Mouse (Mus musculus) embryonic fibroblast, embryonic 13.5 days (primary cell): ENCODE measurements around the gene Slc2a5.

Experiments
- CTCF ChIP-seq: IDR thresholded peaks from 2 replicates; pipeline ENCODE4 v1.5.1; 2011; ENCODE audit warnings: mild to moderate bottlenecking, control low read depth, low read length, moderate library complexity, borderline replicate concordance; ENCODE audit not compliant: insufficient read depth
- POLR2A ChIP-seq: IDR thresholded peaks from 2 replicates; pipeline ENCODE4 v1.6.1; 2011; ENCODE audit warnings: low read depth, mild to moderate bottlenecking, control low read depth, low read length, moderate library complexity

DNA sequence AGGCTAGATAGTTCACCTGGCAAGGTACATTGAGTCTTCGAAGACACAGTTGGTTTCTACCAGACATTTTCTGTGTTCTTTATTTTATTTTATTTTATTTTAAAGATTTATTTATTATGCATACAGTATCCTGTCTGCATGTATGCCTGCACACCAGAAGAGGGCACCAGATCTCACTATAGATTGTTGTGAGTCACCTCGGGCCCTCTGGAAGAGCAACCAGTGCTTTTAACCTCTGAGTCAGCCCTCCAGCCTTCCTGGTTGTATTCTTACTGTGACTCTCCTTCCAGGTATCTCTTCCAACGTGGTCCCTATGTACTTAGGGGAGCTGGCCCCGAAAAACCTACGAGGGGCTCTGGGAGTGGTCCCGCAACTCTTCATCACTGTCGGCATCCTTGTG lies 16.2 kb downstream of the Slc2a5 start:
- TF ChIP-seq POLR2A, result no peak
- TF ChIP-seq CTCF, result no peak
